Mouse (Mus musculus) midbrain, embryonic 15.5 days (tissue): Measurements from ENCODE around the gene Gse1. TPM values are rescaled to one million over a fixed set of nuclear protein-coding genes. Genes with fewer than 3 reads are reported as not detected.
A peak's percentile ranks its signal among the peaks of the same experiment; 100 is the strongest.

Source experiments
- ATAC-seq: fragments of 200-750 bp; cut with Nextera tagmentation; replicated peaks from 2 replicates; pipeline ENCODE4 v1.8.0; 2017; ENCODE audit warnings: moderate TSS enrichment
- H3K27ac ChIP-seq: fragments of 300-500 bp; sonication (generic); 2 replicates; pipeline ENCODE4 v1.5.1; 2015; ENCODE audit warnings: mild to moderate bottlenecking, inconsistent platforms
- H3K27me3 ChIP-seq: fragments of 300-500 bp; sonication (generic); replicated peaks from 2 replicates; pipeline ENCODE4 v1.6.1; 2015; ENCODE audit warnings: inconsistent platforms
- H3K36me3 ChIP-seq: fragments of 300-500 bp; sonication (generic); replicated peaks from 2 replicates; pipeline ENCODE4 v1.6.1; 2015; ENCODE audit warnings: inconsistent platforms
- H3K4me1 ChIP-seq: fragments of 300-500 bp; sonication (generic); 2 replicates; pipeline ENCODE4 v1.6.1; 2015; ENCODE audit warnings: inconsistent platforms
- H3K4me2 ChIP-seq: fragments of 300-500 bp; sonication (generic); 2 replicates; pipeline ENCODE4 v1.6.1; 2015; ENCODE audit warnings: inconsistent platforms, mild to moderate bottlenecking, moderate library complexity
- H3K4me3 ChIP-seq: fragments of 300-500 bp; sonication (generic); 2 replicates; pipeline ENCODE4 v1.5.1; 2015; ENCODE audit warnings: mild to moderate bottlenecking, inconsistent platforms
- H3K9ac ChIP-seq: fragments of 300-500 bp; sonication (generic); 2 replicates; pipeline ENCODE4 v1.6.1; 2015; ENCODE audit warnings: mild to moderate bottlenecking, inconsistent platforms
- H3K9me3 ChIP-seq: fragments of 300-500 bp; sonication (generic); 2 replicates; pipeline ENCODE4 v1.6.1; 2016; ENCODE audit warnings: inconsistent platforms
- WGBS: fragments of 180-500 bp; shearing (Covaris S2); methylation state at CpG from one replicate; pipeline ENCODE4 v1.1.7; 2015; ENCODE audit warnings: mixed read lengths; 5-methylcytosine and 5-hydroxymethylcytosine counted together
- polyA plus RNA-seq: library from polyadenylated mRNA; unstranded; fragments of >200 nt; fragmentation: Nextera tagmentation; extraction: Ambion mirVana; gene quantifications from 2 replicates; pipeline ENCODE4 v1.2.1, GENCODE M21; 2015

Gse1 gene
- polyA plus RNA-seq, 1 experiment from 2014 or later = 21.2 TPM

- no peak overlapping the region for H3K4me3 ChIP-seq
- H3K4me1 ChIP-seq = peaks cover 14% of the 10 kb centered on the region
- H3K27me3 ChIP-seq = no peaks in the 10 kb centered on the region
- 81% methylated on average over 9 of the region's 9 CpGs for WGBS
- no peaks in the 10 kb centered on the region for H3K36me3 ChIP-seq
- H3K9me3 ChIP-seq = no peaks in the 10 kb centered on the region
- ATAC-seq = no peak
- no peak overlapping the region for H3K9ac ChIP-seq
- no peak overlapping the region for H3K4me2 ChIP-seq
- no peak overlapping the region for H3K27ac ChIP-seq
These were observed 21.6 kb downstream of the Gse1 start for GRCm38 (mm10) chr8:120249800-120250336.

- peak; percentile 58 for ATAC-seq
- H3K27ac ChIP-seq = peak overlapping the region; percentile 76
- H3K4me1 ChIP-seq = peaks cover 14% of the 10 kb centered on the region
- H3K4me3 ChIP-seq = no peak overlapping the region
- H3K36me3 ChIP-seq = no peaks in the 10 kb centered on the region
- no peaks in the 10 kb centered on the region for H3K9me3 ChIP-seq
- H3K27me3 ChIP-seq = no peaks in the 10 kb centered on the region
- H3K4me2 ChIP-seq = no peak overlapping the region
- 49% methylated on average over 16 of the region's 16 CpGs for WGBS
- H3K9ac ChIP-seq = no peak overlapping the region
These were observed 22.6 kb downstream of the Gse1 start for GRCm38 (mm10) chr8:120250750-120251410.

DNA sequence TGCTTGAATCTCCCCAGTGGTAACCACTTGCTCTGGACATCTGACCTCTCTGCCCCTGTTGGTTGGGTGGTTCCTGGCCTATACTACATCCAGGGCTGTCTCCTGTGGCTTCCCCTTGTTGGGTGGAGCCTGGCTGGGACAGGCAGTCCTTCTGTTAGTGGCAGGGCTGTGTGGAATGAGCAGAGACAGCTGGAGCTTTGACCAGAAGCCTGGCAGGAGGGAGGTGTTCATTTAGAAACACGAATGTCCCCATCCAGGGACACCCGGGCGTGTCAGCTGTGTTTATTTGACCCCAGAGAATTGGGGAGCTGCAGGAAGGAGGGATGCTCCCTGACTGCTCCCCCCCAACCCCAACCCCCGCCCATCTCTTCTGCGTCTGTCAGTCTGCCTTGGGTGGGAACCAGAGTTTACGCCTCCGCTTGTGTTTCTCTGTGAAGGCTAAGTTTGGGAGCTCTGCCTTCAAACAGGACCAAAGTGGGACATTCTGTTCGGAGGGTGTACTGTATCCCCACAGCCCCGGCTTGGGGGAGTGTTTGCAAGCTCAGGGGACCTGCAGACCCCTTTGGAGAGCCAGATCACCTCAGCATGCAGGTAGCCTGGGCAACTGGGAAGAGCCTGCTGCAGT is 23.3 kb downstream of the Gse1 start:
- Histone ChIP-seq H3K4me2 (no peak overlapping the region), H3K27ac (peak overlapping the region; percentile 76), H3K27me3 (no peaks in the 10 kb centered on the region), H3K4me3 (no peak overlapping the region), H3K4me1 (peaks cover 15% of the 10 kb centered on the region), H3K9me3 (no peaks in the 10 kb centered on the region), H3K9ac (no peak overlapping the region), H3K36me3 (no peaks in the 10 kb centered on the region)
- ATAC-seq = peak; percentile 18; the same call in 1 of the 2 replicates
- 65% methylated on average over 9 of the region's 9 CpGs for WGBS

DNA sequence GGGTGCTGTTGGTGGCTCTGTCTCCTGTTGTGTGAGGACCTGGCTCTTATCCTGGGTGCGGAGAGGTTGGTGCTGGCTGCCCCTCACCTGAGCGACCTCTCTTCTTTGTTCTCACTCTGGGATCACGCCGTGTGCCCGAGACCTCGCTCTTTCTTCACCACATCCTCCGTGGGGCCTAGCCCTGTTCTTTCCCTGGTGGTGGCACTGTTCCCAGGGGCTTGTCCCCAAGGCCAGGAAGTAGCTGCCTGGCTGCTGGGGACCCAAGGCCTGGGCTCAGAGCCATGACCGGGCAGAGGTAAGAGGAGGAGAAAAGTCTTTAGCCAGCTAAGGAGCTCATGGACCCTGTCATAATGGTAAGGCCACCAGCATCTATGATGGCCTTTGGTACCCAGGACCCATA is 25.4 kb downstream of the Gse1 start:
- no peaks in the 10 kb centered on the region for H3K9me3 ChIP-seq
- WGBS = 80% methylated on average over 8 of the region's 8 CpGs
- ATAC-seq = no peak

DNA sequence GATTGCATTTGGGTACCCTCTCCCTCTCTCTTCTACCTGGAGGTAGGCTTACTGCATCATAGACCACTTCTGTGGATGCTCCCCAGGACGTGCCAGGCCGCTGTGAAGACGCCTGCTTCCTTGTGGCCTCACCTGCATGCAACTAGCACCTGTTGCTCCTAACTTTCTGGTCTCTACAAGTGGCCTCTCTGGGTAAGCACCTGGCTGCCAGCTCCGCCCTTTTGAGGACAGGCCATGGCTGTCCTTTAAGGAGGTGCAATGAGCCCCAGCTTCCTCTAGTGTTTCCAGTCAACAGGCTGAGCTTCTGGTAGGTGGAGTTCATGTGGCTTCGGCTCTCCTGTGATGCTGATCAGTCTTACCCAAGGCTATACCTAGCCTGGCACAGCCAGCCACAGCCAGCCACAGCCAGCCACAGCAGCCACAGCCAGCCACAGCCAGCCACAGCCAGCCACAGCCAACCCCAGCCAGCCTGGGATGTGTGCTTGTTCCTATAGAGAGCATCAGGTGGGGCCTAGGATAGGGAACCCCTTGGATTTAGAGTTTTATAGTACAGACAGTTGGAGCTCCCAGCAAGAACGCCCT is 27.2 kb downstream of the Gse1 start:
- H3K9ac ChIP-seq = no peak overlapping the region
- H3K9me3 ChIP-seq = no peaks in the 10 kb centered on the region
- H3K4me1 ChIP-seq = peaks cover 25% of the 10 kb centered on the region
- no peaks in the 10 kb centered on the region for H3K36me3 ChIP-seq
- H3K4me3 ChIP-seq = no peak overlapping the region
- ATAC-seq = no peak
- H3K27ac ChIP-seq = no peak overlapping the region
- no peak overlapping the region for H3K4me2 ChIP-seq
- 89% methylated on average over 6 of the region's 6 CpGs for WGBS
- no peaks in the 10 kb centered on the region for H3K27me3 ChIP-seq

More for the DNA sequence above, 25.4 kb downstream of the Gse1 start:
- no peak overlapping the region for H3K9ac ChIP-seq
- H3K27ac ChIP-seq = no peak overlapping the region
- no peak overlapping the region for H3K4me3 ChIP-seq
- H3K36me3 ChIP-seq = no peaks in the 10 kb centered on the region
- no peak overlapping the region for H3K4me2 ChIP-seq
- H3K27me3 ChIP-seq = no peaks in the 10 kb centered on the region
- H3K4me1 ChIP-seq = peaks cover 23% of the 10 kb centered on the region

- 0 out of 2 replicates have a peak overlapping the region, but pooled peaks have one; percentile 12 for H3K27ac ChIP-seq
- H3K36me3 ChIP-seq = no peaks in the 10 kb centered on the region
- H3K27me3 ChIP-seq = no peaks in the 10 kb centered on the region
- no peak for ATAC-seq
- no peak overlapping the region for H3K4me3 ChIP-seq
- no peak overlapping the region for H3K4me2 ChIP-seq
- WGBS = 54% methylated on average over 6 of the region's 6 CpGs
- H3K9ac ChIP-seq = no peak overlapping the region
- H3K4me1 ChIP-seq = peaks cover 19% of the 10 kb centered on the region
- no peaks in the 10 kb centered on the region for H3K9me3 ChIP-seq
These were observed 28.7 kb downstream of the Gse1 start for GRCm38 (mm10) chr8:120256958-120257357.

DNA sequence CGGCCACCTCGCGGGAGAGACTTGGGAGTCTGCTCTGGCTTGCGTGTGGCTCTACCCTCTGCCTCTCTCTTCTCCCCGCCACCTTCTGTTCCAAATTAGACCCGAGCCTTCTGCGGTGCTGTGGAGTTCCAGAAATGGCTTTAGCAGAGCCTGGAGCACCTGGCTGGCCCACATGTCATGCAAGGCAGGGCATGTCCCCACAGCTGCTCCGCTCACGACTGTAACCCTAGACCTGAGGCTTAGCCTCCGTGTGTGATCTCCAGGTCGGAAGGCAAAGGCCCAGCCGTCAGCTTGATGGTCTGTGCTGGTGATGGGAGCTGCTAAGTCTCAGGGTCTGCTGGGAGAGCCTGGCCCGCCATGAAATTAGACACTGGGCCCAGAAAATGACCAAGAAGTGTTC is 30.9 kb downstream of the Gse1 start:
- H3K4me1 ChIP-seq = peaks cover 19% of the 10 kb centered on the region
- WGBS = 87% methylated on average over 13 of the region's 13 CpGs
- H3K9ac ChIP-seq = no peak overlapping the region

DNA sequence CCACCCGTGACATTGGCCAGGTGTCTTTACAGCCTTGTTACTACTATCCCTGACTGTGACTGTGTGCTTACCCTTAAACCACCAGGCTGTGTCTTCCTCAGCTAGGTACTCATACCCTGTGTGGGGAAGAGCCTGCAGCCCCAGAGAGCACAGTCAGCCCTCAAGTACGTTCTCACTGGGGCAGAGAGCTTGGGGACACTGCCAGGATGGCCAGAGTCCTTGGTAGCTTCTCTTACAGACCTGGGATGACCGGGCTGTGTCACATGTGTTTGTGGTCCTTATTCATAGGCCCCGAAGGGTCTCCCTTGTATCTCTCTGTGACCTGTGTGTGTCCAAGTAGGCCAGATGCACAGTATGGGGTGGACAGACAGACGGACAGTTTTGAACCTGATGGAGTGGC is 32.4 kb downstream of the Gse1 start:
- Histone ChIP-seq H3K4me3 (no peak overlapping the region), H3K27me3 (0 out of 2 replicates have a peak, but pooled peaks cover 3% of the 10 kb centered on the region), H3K9me3 (no peaks in the 10 kb centered on the region), H3K9ac (no peak overlapping the region), H3K36me3 (no peaks in the 10 kb centered on the region), H3K4me2 (no peak overlapping the region), H3K27ac (no peak overlapping the region), H3K4me1 (peaks cover 33% of the 10 kb centered on the region)
- no peak for ATAC-seq
- 81% methylated on average over 5 of the region's 5 CpGs for WGBS

More for the DNA sequence above, 30.9 kb downstream of the Gse1 start:
- Histone ChIP-seq H3K27me3 (0 out of 2 replicates have a peak, but pooled peaks cover 3% of the 10 kb centered on the region), H3K4me3 (no peak overlapping the region), H3K9me3 (no peaks in the 10 kb centered on the region), H3K27ac (no peak overlapping the region), H3K4me2 (no peak overlapping the region), H3K36me3 (no peaks in the 10 kb centered on the region)
- ATAC-seq = no peak

DNA sequence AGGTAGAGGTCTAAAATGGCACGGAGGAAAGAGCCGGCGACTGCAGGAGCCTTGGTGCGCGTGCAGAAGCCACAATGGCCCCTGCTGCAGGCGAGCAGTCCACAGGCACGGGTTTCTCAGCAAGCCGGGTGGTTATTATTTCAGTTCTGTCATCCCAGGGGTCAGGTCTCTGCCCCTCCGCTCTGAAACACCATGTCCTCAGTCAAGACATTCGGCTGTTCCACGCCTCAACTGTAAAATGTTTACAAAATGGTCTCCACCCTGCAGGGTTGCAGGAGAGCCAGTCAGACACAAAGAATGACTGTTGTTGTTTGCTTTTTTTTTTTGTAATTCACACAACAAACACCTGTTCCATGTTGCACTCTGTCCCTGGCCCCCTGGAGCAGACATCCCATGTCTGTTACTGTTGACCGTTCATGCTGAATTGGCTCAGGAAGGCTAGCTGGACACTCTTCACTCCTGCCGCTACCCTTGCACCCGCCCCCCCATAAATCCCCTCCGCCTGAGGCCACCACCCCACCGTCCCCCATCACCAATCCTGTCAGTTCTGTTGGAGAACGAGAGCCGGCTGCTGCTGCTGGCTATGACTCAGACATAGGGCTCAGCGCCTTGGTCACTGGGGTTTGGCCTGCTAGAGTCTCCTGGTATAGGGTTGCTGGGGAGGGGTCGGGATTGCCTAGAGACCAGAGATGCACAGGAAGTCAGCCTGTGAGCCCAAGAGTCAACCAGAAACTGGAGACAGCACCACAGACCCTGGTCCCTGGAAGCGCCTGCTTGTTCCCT is 33.3 kb downstream of the Gse1 start:
- ATAC-seq = no peak
- H3K9me3 ChIP-seq = no peaks in the 10 kb centered on the region
- H3K4me2 ChIP-seq = 0 out of 2 replicates have a peak overlapping the region, but pooled peaks have one; percentile 7
- no peaks in the 10 kb centered on the region for H3K36me3 ChIP-seq
- H3K27me3 ChIP-seq = 0 out of 2 replicates have a peak, but pooled peaks cover 3% of the 10 kb centered on the region
- WGBS = 35% methylated on average over 21 of the region's 21 CpGs
- H3K27ac ChIP-seq = no peak overlapping the region
- H3K9ac ChIP-seq = no peak overlapping the region
- H3K4me1 ChIP-seq = peaks cover 38% of the 10 kb centered on the region
- H3K4me3 ChIP-seq = no peak overlapping the region

DNA sequence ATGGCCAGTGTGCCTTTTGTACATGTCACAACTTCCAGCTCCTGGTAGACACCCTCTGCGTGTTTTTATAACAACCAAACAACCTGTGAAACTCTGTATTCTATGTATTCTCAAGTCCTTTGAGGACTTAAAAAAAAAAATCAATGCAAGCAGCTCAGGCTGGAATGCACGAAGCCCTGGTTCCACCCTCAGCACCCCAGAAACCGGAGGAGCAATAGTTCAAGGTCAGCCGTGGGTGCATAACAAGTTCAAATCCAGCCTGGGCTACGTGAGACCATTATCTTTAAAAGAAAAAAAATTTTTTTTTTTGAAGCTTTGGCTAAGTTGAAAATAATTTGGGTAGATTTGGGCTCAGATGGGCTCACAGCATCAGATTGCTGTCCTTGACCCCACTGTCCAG is 35.6 kb downstream of the Gse1 start:
- 88% methylated on average over 5 of the region's 5 CpGs for WGBS
- peaks cover 42% of the 10 kb centered on the region for H3K4me1 ChIP-seq
- no peak for ATAC-seq
- H3K36me3 ChIP-seq = no peaks in the 10 kb centered on the region
- H3K4me3 ChIP-seq = no peak overlapping the region
- no peak overlapping the region for H3K27ac ChIP-seq
- no peaks in the 10 kb centered on the region for H3K9me3 ChIP-seq
- no peak overlapping the region for H3K9ac ChIP-seq
- 0 out of 2 replicates have a peak, but pooled peaks cover 3% of the 10 kb centered on the region for H3K27me3 ChIP-seq
- H3K4me2 ChIP-seq = no peak overlapping the region

DNA sequence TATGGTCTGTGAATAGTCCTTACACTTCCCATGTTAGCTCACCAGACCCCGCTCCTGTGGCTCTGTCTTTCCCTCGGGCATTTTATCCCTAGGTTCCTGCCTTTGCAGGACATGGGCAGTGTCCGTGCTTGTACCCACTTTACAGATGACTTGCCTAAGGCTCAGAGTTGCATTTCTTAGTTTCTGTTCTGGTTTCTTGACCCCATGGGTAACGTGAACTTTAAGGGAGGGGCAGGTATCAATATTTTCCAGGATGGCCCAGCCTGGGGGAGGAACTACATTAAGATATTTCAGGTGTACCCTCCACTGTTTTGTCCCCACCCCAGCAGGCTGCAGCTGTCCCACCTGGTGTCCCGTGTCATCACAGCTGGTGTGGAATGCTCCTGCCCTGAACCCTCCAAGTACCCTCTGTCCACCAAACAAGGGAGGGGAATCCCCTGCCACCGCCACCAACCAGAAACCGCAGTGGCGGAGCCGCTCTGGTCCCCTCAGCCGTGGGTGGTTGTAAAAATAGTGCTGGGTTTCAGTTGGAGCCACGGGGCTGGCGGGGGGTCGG is 36.2 kb downstream of the Gse1 start:
- H3K4me2 ChIP-seq = peak overlapping the region; percentile 31
- H3K27me3 ChIP-seq = 0 out of 2 replicates have a peak, but pooled peaks cover 3% of the 10 kb centered on the region
- no peak overlapping the region for H3K4me3 ChIP-seq
- H3K4me1 ChIP-seq = peaks cover 46% of the 10 kb centered on the region
- H3K27ac ChIP-seq = peak overlapping the region; percentile 77
- ATAC-seq = no peak
- no peak overlapping the region for H3K9ac ChIP-seq
- H3K36me3 ChIP-seq = no peaks in the 10 kb centered on the region
- H3K9me3 ChIP-seq = no peaks in the 10 kb centered on the region
- WGBS = 31% methylated on average over 13 of the region's 13 CpGs
